Mouse (Mus musculus) lung, postnatal 25 days (tissue): ENCODE measurements around the gene Adgrd1.

Source experiments
- DNase-seq: peaks from one replicate; pipeline ENCODE4 v3.0.0; 2022; ENCODE audit warnings: low spot score

Gene Adgrd1

GRCm38 (mm10) chr5:129161372-129162051 is 65.0 kb downstream of the Adgrd1 start:
- no peak for DNase-seq

- peak; percentile 21 for DNase-seq
Observed at GRCm38 (mm10) chr5:129163416-129163815, 66.9 kb downstream of the Adgrd1 start.

GRCm38 (mm10) chr5:129164091-129164490 is 67.5 kb downstream of the Adgrd1 start:
- peak; percentile 36 for DNase-seq

DNA sequence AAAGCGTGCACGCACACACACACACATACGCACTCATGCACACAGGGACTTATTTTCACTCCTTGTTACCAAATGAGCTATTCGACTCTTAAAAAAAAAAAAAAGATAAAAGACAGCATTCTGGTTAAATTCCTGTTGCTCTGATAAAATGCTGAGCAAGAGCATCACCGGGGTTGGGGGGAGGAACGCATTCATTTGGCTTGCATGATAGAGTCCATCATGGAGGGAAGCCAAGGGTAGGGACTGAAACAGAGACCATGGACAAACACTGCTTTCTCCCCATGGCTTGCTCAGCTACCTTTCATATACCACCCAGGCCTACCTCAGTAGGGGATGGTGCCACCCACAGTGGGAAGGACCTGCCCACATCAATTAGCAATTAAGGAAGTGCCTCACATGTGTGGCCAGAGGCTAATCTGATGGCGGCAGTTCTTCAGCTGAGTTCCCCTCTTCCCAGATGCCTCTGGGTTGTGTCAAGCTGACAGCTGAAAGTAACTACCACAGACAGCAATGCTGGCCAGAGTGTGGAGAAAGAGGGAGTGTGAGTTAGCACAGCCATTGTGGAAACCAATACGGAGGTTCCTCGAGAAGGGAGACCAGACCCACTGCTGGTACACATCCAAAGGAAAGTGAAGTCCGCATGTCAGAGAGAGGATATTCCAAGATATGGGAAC is 68.5 kb downstream of the Adgrd1 start:
- DNase-seq: no peak

GRCm38 (mm10) chr5:129165595-129165994 is 69.0 kb downstream of the Adgrd1 start:
- DNase-seq: peak; percentile 17

DNA sequence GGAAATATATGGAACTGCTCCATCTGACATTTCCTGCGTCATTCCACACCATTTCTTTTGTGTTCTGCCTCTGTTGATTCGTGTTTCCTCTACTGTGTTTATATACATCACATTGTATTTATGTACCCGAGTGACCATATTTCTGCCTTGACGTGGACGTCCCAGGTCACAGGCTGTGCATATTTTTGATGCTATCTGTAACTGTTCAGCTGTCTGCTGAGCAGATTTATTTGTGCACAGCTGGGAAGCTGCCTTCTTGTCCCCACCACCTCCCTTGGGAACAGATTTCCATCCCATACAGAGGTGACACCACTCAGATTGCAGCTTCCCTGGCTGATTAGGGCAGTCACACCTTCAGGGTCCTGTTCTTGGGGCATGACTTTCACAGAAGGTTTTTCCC is 72.5 kb downstream of the Adgrd1 start:
- DNase-seq: no peak

DNA sequence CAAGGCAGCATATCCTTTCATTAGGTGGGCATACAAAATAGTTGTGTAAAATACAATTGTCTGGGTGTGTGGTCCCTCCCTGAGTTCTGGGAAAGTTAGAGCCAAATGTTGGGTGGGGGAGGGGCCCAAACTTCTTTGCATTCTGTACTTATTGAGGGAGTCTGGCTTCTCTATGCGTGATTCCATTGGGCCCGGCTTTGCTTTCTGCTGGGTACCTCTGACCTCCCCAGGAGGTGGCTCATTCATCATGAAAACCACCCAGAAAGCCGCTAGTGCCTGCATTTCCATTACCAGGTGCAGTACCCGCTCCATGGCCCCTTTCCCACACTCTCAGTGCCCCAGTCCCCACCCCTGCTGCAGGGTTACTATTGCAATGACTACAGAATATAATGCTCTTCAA is 73.0 kb downstream of the Adgrd1 start:
- no peak for DNase-seq

- DNase-seq: no peak
Observed at GRCm38 (mm10) chr5:129172533-129172932, 76.0 kb downstream of the Adgrd1 start.

GRCm38 (mm10) chr5:129175925-129176324 is 79.4 kb downstream of the Adgrd1 start:
- no peak for DNase-seq

GRCm38 (mm10) chr5:129177697-129178511 is 81.4 kb downstream of the Adgrd1 start:
- DNase-seq: peak; percentile 85

- no peak for DNase-seq
Observed at GRCm38 (mm10) chr5:129179356-129179755, 82.8 kb downstream of the Adgrd1 start.

DNA sequence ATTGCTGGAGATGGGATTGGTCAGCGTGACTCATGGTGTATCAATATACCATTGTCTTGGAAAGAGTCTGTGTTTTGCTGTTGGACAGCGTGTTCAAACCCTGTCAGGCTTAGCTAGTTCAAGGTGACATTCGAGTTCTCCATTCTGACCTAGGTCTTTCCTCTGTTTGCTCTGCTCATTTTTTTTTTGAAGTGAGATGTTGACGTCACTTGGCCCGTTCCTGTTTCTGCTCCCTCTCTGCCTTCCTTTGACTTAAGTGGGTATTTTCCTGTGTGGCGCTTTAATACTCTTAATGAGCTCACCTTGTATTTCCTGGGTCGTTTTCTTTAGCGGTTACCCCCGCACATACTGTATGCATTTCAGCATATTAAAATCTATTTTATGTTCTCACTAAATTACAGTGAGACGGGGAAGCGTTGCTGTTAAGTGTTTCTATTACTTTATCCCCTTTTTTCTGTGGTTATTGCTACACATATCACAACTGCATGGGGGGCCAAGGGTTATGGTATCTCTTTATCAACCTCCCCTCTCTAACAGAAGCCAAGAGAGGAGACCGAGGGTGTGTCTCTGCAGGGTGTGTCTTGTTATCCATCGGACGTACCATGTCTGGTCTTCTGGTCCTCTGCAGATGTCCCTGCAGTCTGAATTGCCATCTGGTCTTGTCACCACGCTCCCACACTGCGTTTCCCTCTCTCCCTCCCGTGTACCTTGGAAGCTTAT is 83.6 kb downstream of the Adgrd1 start:
- DNase-seq: no peak

DNA sequence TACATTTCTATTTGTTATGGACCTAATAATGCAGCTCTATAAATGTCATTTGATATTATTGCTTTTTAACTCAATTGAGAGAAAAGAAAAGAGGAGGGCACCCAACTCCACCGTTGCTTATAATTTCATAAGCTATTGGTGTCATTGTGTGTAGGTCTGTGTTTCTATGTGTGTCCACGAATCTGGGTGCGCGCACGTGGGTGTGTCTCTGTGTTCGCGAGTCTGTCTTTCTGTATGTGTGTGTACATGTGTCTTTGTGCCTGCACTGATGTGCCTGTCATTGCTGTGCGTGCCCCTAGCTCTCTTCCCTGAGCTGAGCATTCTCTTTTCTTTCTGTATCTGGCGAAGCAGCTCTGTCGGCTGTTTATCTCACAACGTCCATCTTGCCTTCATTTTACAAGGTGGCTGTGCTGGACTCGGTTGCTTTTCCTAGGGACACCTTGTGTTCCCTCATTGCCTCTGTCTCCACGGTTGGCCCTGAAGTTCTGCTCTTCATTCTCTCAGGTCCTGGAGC is 84.2 kb downstream of the Adgrd1 start:
- DNase-seq: no peak

DNA sequence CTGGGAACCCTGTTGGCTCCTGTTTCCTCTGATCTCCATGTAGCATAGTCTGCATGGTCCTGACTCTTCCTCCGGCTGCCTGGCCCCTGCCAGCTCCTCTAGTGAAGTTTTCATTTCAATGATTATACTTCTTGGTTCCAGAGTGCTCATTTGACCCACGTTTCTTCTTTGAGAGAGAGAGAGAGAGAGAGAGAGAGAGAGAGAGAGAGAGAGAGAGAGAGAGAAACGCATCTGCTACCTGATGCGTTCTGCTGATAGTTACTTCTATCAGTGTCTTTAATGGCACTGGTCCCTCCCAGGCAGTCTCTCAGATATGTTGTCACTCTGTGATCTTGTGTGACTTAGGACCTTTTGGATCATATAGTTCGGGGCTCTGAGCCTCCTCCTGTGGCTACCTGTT is 84.9 kb downstream of the Adgrd1 start:
- no peak for DNase-seq

DNA sequence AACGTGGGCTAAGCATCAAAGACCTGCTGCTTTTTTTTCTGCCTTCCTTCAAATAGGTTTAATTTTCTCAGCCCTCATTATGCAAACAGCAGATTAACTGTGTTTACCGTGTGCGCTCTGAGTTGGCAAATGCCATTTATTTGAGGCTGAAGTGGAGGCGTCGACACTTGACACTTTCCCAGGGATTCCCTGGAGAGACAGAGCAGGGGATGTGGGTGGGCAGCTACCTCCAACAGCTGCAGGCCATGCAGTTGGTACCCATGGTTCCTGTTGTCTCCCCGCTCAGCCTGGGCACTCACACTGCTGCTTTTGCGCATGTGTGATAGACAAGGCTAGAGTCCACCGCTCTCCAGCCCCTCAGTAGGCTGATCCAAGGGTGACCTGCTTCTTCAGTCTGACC is 86.0 kb downstream of the Adgrd1 start:
- no peak for DNase-seq

- no peak for DNase-seq
Observed at GRCm38 (mm10) chr5:129186260-129186659, 89.7 kb downstream of the Adgrd1 start.

DNA sequence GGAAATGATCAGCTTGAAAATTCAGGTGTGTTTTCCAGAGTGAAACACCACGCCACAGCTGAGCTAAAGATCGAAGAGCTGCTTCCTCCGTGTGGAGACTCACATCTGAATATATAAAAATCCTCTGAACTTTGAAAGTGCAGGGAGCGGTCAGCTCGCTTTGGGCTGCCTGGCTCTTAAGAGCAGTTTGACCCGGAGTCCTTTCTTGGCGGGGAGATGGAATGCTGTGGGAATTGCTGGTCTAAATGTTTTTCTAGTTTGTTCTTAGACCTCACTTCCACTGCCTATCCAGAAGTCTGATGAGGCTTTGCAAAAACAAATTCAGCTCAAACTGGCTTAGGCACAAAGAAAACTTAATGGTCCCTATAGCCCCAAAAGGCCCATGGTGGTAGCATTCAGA is 90.4 kb downstream of the Adgrd1 start:
- DNase-seq: no peak

- DNase-seq: no peak
Observed at GRCm38 (mm10) chr5:129189071-129189470, 92.5 kb downstream of the Adgrd1 start.

- DNase-seq: no peak
Observed at GRCm38 (mm10) chr5:129190077-129190476, 93.5 kb downstream of the Adgrd1 start.

- no peak for DNase-seq
Observed at GRCm38 (mm10) chr5:129196501-129196900, 100.0 kb downstream of the Adgrd1 start.

GRCm38 (mm10) chr5:129196971-129197519 is 100.5 kb downstream of the Adgrd1 start:
- DNase-seq: no peak

DNA sequence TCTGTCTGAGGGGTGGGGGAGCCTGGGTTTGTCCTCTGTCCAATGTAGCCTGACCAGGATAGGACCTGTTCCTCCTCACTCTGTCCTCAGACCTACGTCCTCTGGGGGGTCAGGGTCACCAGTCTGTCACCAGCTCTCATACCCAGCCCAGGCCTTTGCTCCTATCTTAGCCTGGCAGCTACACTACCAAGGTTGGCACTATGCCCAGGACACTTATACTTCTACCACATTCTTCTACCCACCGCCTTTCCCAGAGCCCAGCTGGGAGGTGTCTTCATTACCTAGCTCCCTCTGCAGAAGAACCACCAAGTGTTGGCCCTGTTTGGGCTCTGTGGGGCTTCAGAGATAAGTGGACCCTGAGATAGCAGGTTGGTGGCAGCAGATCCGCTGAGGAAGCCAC is 103.6 kb downstream of the Adgrd1 start:
- peak; percentile 16 for DNase-seq
